Mouse (Mus musculus) limb, embryonic 14.5 days (tissue): ENCODE data around the gene Phf11c. TPM values are rescaled to one million over a fixed set of nuclear protein-coding genes. Genes with fewer than 3 reads are reported as not detected.

Experiments used
- ATAC-seq: fragments of 200-750 bp; cut with Nextera tagmentation; 2 replicates; pipeline ENCODE4 v1.8.0; 2017; ENCODE audit warnings: low read depth, moderate number of reproducible peaks, moderate TSS enrichment; ENCODE audit not compliant: low FRiP score
- DNase-seq: peaks from one replicate; pipeline ENCODE4 v3.0.0-alpha.2; 2015; ENCODE audit warnings: low spot score
- H3K27ac ChIP-seq: fragments of 300-500 bp; sonication (generic); replicated peaks from 2 replicates; pipeline ENCODE4 v1.5.1; 2014; ENCODE audit warnings: low read depth, mild to moderate bottlenecking, low read length, moderate library complexity, mixed read lengths
- H3K27me3 ChIP-seq: fragments of 300-500 bp; sonication (generic); 2 replicates; pipeline ENCODE4 v1.6.1; 2014; ENCODE audit warnings: low read length, mixed read lengths; ENCODE audit not compliant: control insufficient read depth, insufficient read depth
- H3K36me3 ChIP-seq: fragments of 300-500 bp; sonication (generic); 2 replicates; pipeline ENCODE4 v1.6.1; 2014; ENCODE audit warnings: mild to moderate bottlenecking, low read length, moderate library complexity, mixed read lengths; ENCODE audit not compliant: control insufficient read depth, insufficient read depth
- H3K4me1 ChIP-seq: fragments of 300-500 bp; sonication (generic); 2 replicates; pipeline ENCODE4 v1.6.1; 2014; ENCODE audit warnings: antibody characterized with exemption, low read length, mixed read lengths; ENCODE audit not compliant: control insufficient read depth, insufficient read depth
- H3K4me2 ChIP-seq: fragments of 300-500 bp; sonication (generic); replicated peaks from 2 replicates; pipeline ENCODE4 v1.6.1; 2014; ENCODE audit warnings: low read depth, mild to moderate bottlenecking, low read length, moderate library complexity; ENCODE audit not compliant: severe bottlenecking
- H3K4me3 ChIP-seq: fragments of 300-500 bp; sonication (generic); replicated peaks from 2 replicates; pipeline ENCODE4 v1.5.1; 2014; ENCODE audit warnings: low read length
- H3K9ac ChIP-seq: fragments of 300-500 bp; sonication (generic); 2 replicates; pipeline ENCODE4 v1.6.1; 2014; ENCODE audit warnings: mild to moderate bottlenecking, low read depth, low read length, moderate library complexity; ENCODE audit not compliant: severe bottlenecking
- H3K9me3 ChIP-seq: fragments of 300-500 bp; sonication (generic); 2 replicates; pipeline ENCODE4 v1.6.1; 2016; ENCODE audit warnings: low read length; ENCODE audit not compliant: control insufficient read depth
- POLR2A ChIP-seq: fragments of 200-500 bp; IDR thresholded peaks from 2 replicates; pipeline ENCODE4 v1.8.0; 2012; ENCODE audit warnings: inconsistent platforms, mild to moderate bottlenecking, moderate library complexity, borderline replicate concordance; ENCODE audit not compliant: insufficient read depth, insufficient read length; ENCODE audit errors: extremely low read depth
- WGBS: fragments of 180-500 bp; shearing (Covaris S2); extraction: QIAGEN DNeasy Blood & Tissue Kit; methylation state at CpG from one replicate; pipeline ENCODE4 v1.1.7; 2014; 5-methylcytosine and 5-hydroxymethylcytosine counted together
- polyA plus RNA-seq, 2 experiments: library from polyadenylated mRNA; depleted of rRNA in 1 of 2; stranded (reverse) in 1 of 2; unstranded in 1 of 2; fragments of >200 nt; fragmentation: Nextera tagmentation in 1 of 2; extraction: Ambion mirVana in 1 of 2; gene quantifications; 2 replicates each; pipeline versions ENCODE4 v1.2.1 to v1.2.3; 2012 to 2014

The Phf11c gene
- 2.0 and 2.3 TPM in 2 replicates for polyA plus RNA-seq (2012; rRNA removed)
- 0.45 and 0.72 TPM in 2 replicates for polyA plus RNA-seq (2014; fragmentation: Nextera tagmentation; extraction: Ambion mirVana)

GRCm38 (mm10) chr14:59395281-59395680 lies at the start of gene Phf11c:
Phf11c (minus strand) TSS chr14:59395381.
- Histone ChIP-seq H3K27me3 (no peaks in the 10 kb centered on the region), H3K36me3 (no peaks in the 10 kb centered on the region), H3K9me3 (no peaks in the 10 kb centered on the region), H3K4me2 (no peak within 1 kb of the TSS), H3K9ac (no peak within 1 kb of the TSS), H3K4me3 (no peak within 1 kb of the TSS), H3K27ac (no peak within 1 kb of the TSS), H3K4me1 (no peaks in the 10 kb centered on the region)
- TF ChIP-seq POLR2A, result no peak
- DNase-seq, result no peak
- WGBS, result 92% methylated on average over 3 of the region's 3 CpGs
- no peak for ATAC-seq

DNA sequence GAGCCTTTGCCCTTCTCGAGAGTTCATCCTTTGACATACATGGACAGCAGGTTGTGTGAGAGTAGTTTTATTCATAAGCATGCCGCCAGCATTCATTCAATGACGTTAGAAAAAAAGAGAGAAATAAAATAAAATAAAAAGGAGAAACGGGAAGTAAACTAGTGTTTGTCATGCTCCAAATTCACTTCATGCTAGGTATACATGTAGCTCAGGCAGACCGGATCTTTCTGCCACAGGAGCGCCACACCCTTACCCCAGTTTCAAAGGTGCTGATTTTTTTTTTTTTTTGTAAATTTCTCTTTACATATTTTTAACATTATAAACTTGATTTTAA lies 46.3 kb upstream of the Phf11c start:
- ATAC-seq (no peak), DNase-seq (no peak)
- Histone ChIP-seq H3K36me3 (no peaks in the 10 kb centered on the region), H3K4me2 (peak overlapping the region; percentile 66), H3K27me3 (no peaks in the 10 kb centered on the region), H3K9me3 (no peaks in the 10 kb centered on the region), H3K9ac (peak overlapping the region; percentile 80), H3K27ac (peak overlapping the region; percentile 75; the same call in 1 of the 2 replicates), H3K4me3 (peak overlapping the region; percentile 72), H3K4me1 (peaks cover 4% of the 10 kb centered on the region; the same call in 1 of the 2 replicates)
- WGBS, result 14% methylated on average over 6 of the region's 6 CpGs
- no peak for TF ChIP-seq POLR2A

GRCm38 (mm10) chr14:59440558-59441471 lies 45.6 kb upstream of the Phf11c start, which contains the start of the genes Setdb2 and Cab39l:
Setdb2 (minus strand) TSS chr14:59440884.
Cab39l (plus strand) TSS chr14:59440972.
- peak within 1 kb of the TSS; percentile 75 for H3K27ac ChIP-seq
- no peaks in the 10 kb centered on the region for H3K27me3 ChIP-seq
- DNase-seq (peak; percentile 92), ATAC-seq (peak; percentile 99)
- H3K36me3 ChIP-seq, result no peaks in the 10 kb centered on the region
- H3K9me3 ChIP-seq, result no peaks in the 10 kb centered on the region
- H3K4me1 ChIP-seq, result peaks cover 4% of the 10 kb centered on the region; the same call in 1 of the 2 replicates
- peak; percentile 93; the same call in 1 of the 2 replicates for TF ChIP-seq POLR2A
- H3K4me2 ChIP-seq, result peak within 1 kb of the TSS; percentile 66
- H3K4me3 ChIP-seq, result peak within 1 kb of the TSS; percentile 72
- peak within 1 kb of the TSS; percentile 80 for H3K9ac ChIP-seq
- under 1% methylated on average over 64 of the region's 66 CpGs for WGBS

- Histone ChIP-seq H3K27me3 (no peaks in the 10 kb centered on the region), H3K27ac (no peak overlapping the region), H3K9me3 (no peaks in the 10 kb centered on the region), H3K4me3 (peak overlapping the region; percentile 72), H3K9ac (peak overlapping the region; percentile 80), H3K4me1 (peaks cover 4% of the 10 kb centered on the region; the same call in 1 of the 2 replicates), H3K36me3 (no peaks in the 10 kb centered on the region), H3K4me2 (peak overlapping the region; percentile 66)
- WGBS, result 19% methylated on average over 7 of the region's 7 CpGs
- no peak for ATAC-seq
- DNase-seq, result peak; percentile 3
- TF ChIP-seq POLR2A, result no peak
Measured at GRCm38 (mm10) chr14:59440039-59440438, 44.9 kb upstream of the Phf11c start.

GRCm38 (mm10) chr14:59438505-59438904 lies 43.3 kb upstream of the Phf11c start:
- Histone ChIP-seq H3K4me1 (peaks cover 4% of the 10 kb centered on the region; the same call in 1 of the 2 replicates), H3K27me3 (no peaks in the 10 kb centered on the region), H3K9me3 (no peaks in the 10 kb centered on the region), H3K4me3 (no peak overlapping the region), H3K27ac (no peak overlapping the region), H3K36me3 (no peaks in the 10 kb centered on the region), H3K9ac (no peak overlapping the region), H3K4me2 (no peak overlapping the region)
- DNase-seq (no peak), ATAC-seq (no peak)
- 90% methylated on average over 2 of the region's 2 CpGs for WGBS
- no peak for TF ChIP-seq POLR2A
